Mouse (Mus musculus) midbrain, embryonic 15.5 days (tissue): Measurements from ENCODE around the gene Fam160a1. TPM values are rescaled to one million over a fixed set of nuclear protein-coding genes. Genes with fewer than 3 reads are reported as not detected.

Experiments used
- ATAC-seq: fragments of 200-750 bp; cut with Nextera tagmentation; replicated peaks from 2 replicates; pipeline ENCODE4 v1.8.0; 2017; ENCODE audit warnings: moderate TSS enrichment
- H3K27ac ChIP-seq: fragments of 300-500 bp; sonication (generic); 2 replicates; pipeline ENCODE4 v1.5.1; 2015; ENCODE audit warnings: mild to moderate bottlenecking, inconsistent platforms
- H3K27me3 ChIP-seq: fragments of 300-500 bp; sonication (generic); replicated peaks from 2 replicates; pipeline ENCODE4 v1.6.1; 2015; ENCODE audit warnings: inconsistent platforms
- H3K36me3 ChIP-seq: fragments of 300-500 bp; sonication (generic); replicated peaks from 2 replicates; pipeline ENCODE4 v1.6.1; 2015; ENCODE audit warnings: inconsistent platforms
- H3K4me1 ChIP-seq: fragments of 300-500 bp; sonication (generic); 2 replicates; pipeline ENCODE4 v1.6.1; 2015; ENCODE audit warnings: inconsistent platforms
- H3K4me2 ChIP-seq: fragments of 300-500 bp; sonication (generic); 2 replicates; pipeline ENCODE4 v1.6.1; 2015; ENCODE audit warnings: inconsistent platforms, mild to moderate bottlenecking, moderate library complexity
- H3K4me3 ChIP-seq: fragments of 300-500 bp; sonication (generic); 2 replicates; pipeline ENCODE4 v1.5.1; 2015; ENCODE audit warnings: mild to moderate bottlenecking, inconsistent platforms
- H3K9ac ChIP-seq: fragments of 300-500 bp; sonication (generic); 2 replicates; pipeline ENCODE4 v1.6.1; 2015; ENCODE audit warnings: mild to moderate bottlenecking, inconsistent platforms
- H3K9me3 ChIP-seq: fragments of 300-500 bp; sonication (generic); 2 replicates; pipeline ENCODE4 v1.6.1; 2016; ENCODE audit warnings: inconsistent platforms
- WGBS: fragments of 180-500 bp; shearing (Covaris S2); methylation state at CpG from one replicate; pipeline ENCODE4 v1.1.7; 2015; ENCODE audit warnings: mixed read lengths; 5-methylcytosine and 5-hydroxymethylcytosine counted together
- polyA plus RNA-seq: library from polyadenylated mRNA; unstranded; fragments of >200 nt; fragmentation: Nextera tagmentation; extraction: Ambion mirVana; gene quantifications from 2 replicates; pipeline ENCODE4 v1.2.1, GENCODE M21; 2015

Fam160a1 gene
- polyA plus RNA-seq, 1 experiment from 2014 or later, result 0.21 TPM

GRCm38 (mm10) chr3:85845341-85845740 lies 28.2 kb upstream of the Fam160a1 start:
- H3K4me3 ChIP-seq, result no peak overlapping the region
- WGBS, result 87% methylated on average over 6 of the region's 6 CpGs
- H3K36me3 ChIP-seq, result no peaks in the 10 kb centered on the region
- no peak overlapping the region for H3K9ac ChIP-seq
- H3K4me1 ChIP-seq, result peaks cover 6% of the 10 kb centered on the region; the same call in 1 of the 2 replicates
- no peaks in the 10 kb centered on the region for H3K9me3 ChIP-seq
- no peaks in the 10 kb centered on the region for H3K27me3 ChIP-seq
- H3K4me2 ChIP-seq, result no peak overlapping the region
- ATAC-seq, result no peak
- H3K27ac ChIP-seq, result no peak overlapping the region

GRCm38 (mm10) chr3:85842881-85843218 lies 25.8 kb upstream of the Fam160a1 start:
- H3K9me3 ChIP-seq, result no peaks in the 10 kb centered on the region
- H3K36me3 ChIP-seq, result no peaks in the 10 kb centered on the region
- no peak for ATAC-seq
- no peaks in the 10 kb centered on the region for H3K27me3 ChIP-seq
- no peak overlapping the region for H3K4me2 ChIP-seq
- no peak overlapping the region for H3K9ac ChIP-seq
- no peak overlapping the region for H3K27ac ChIP-seq
- H3K4me3 ChIP-seq, result no peak overlapping the region
- H3K4me1 ChIP-seq, result peaks cover 6% of the 10 kb centered on the region; the same call in 1 of the 2 replicates

GRCm38 (mm10) chr3:85842177-85842880 lies 25.2 kb upstream of the Fam160a1 start:
- no peak overlapping the region for H3K4me2 ChIP-seq
- 46% methylated on average over 9 of the region's 9 CpGs for WGBS

GRCm38 (mm10) chr3:85841454-85842176 lies 24.5 kb upstream of the Fam160a1 start:
- 26% methylated on average over 2 of the region's 2 CpGs for WGBS
- Histone ChIP-seq H3K27me3 (no peaks in the 10 kb centered on the region), H3K4me3 (no peak overlapping the region), H3K9me3 (no peaks in the 10 kb centered on the region), H3K27ac (no peak overlapping the region), H3K9ac (no peak overlapping the region), H3K36me3 (no peaks in the 10 kb centered on the region), H3K4me2 (no peak overlapping the region), H3K4me1 (peaks cover 6% of the 10 kb centered on the region; the same call in 1 of the 2 replicates)
- no peak for ATAC-seq

More at GRCm38 (mm10) chr3:85842177-85842880, 25.2 kb upstream of the Fam160a1 start:
- Histone ChIP-seq H3K4me1 (peaks cover 6% of the 10 kb centered on the region; the same call in 1 of the 2 replicates), H3K9me3 (no peaks in the 10 kb centered on the region), H3K27me3 (no peaks in the 10 kb centered on the region), H3K9ac (no peak overlapping the region), H3K36me3 (no peaks in the 10 kb centered on the region), H3K27ac (no peak overlapping the region), H3K4me3 (no peak overlapping the region)
- ATAC-seq, result no peak

GRCm38 (mm10) chr3:85833627-85834026 lies 16.5 kb upstream of the Fam160a1 start:
- Histone ChIP-seq H3K4me1 (no peaks in the 10 kb centered on the region; the same call in 1 of the 2 replicates), H3K27ac (no peak overlapping the region), H3K4me2 (no peak overlapping the region), H3K27me3 (no peaks in the 10 kb centered on the region), H3K9ac (no peak overlapping the region), H3K4me3 (no peak overlapping the region), H3K36me3 (no peaks in the 10 kb centered on the region), H3K9me3 (no peaks in the 10 kb centered on the region)
- 72% methylated on average over 1 of the region's 1 CpGs for WGBS
- no peak for ATAC-seq

- H3K9me3 ChIP-seq, result no peaks in the 10 kb centered on the region
- H3K4me2 ChIP-seq, result no peak overlapping the region
- H3K27me3 ChIP-seq, result no peaks in the 10 kb centered on the region
- 64% methylated on average over 10 of the region's 10 CpGs for WGBS
- H3K9ac ChIP-seq, result no peak overlapping the region
- H3K27ac ChIP-seq, result no peak overlapping the region
- H3K4me1 ChIP-seq, result no peaks in the 10 kb centered on the region; the same call in 1 of the 2 replicates
- no peak overlapping the region for H3K4me3 ChIP-seq
- H3K36me3 ChIP-seq, result no peaks in the 10 kb centered on the region
- ATAC-seq, result no peak
Measured at GRCm38 (mm10) chr3:85832490-85833155, 15.5 kb upstream of the Fam160a1 start.

- Histone ChIP-seq H3K36me3 (no peaks in the 10 kb centered on the region), H3K4me3 (no peak overlapping the region), H3K4me2 (no peak overlapping the region), H3K4me1 (no peaks in the 10 kb centered on the region; the same call in 1 of the 2 replicates), H3K9me3 (no peaks in the 10 kb centered on the region), H3K27me3 (no peaks in the 10 kb centered on the region), H3K9ac (no peak overlapping the region), H3K27ac (no peak overlapping the region)
- ATAC-seq, result no peak
- WGBS, result 88% methylated on average over 1 of the region's 1 CpGs
Measured at GRCm38 (mm10) chr3:85831785-85832184, 14.7 kb upstream of the Fam160a1 start.

- H3K27ac ChIP-seq, result no peak overlapping the region
- H3K36me3 ChIP-seq, result no peaks in the 10 kb centered on the region
- ATAC-seq, result no peak
Measured at GRCm38 (mm10) chr3:85829047-85829446, 12.0 kb upstream of the Fam160a1 start.

GRCm38 (mm10) chr3:85827815-85828214 lies 10.7 kb upstream of the Fam160a1 start:
- H3K27ac ChIP-seq, result no peak overlapping the region
- no peaks in the 10 kb centered on the region for H3K27me3 ChIP-seq
- no peak for ATAC-seq
- no peaks in the 10 kb centered on the region for H3K9me3 ChIP-seq
- H3K4me2 ChIP-seq, result no peak overlapping the region
- no peak overlapping the region for H3K9ac ChIP-seq
- no peaks in the 10 kb centered on the region for H3K36me3 ChIP-seq
- no peaks in the 10 kb centered on the region; the same call in 1 of the 2 replicates for H3K4me1 ChIP-seq
- WGBS, result 69% methylated on average over 6 of the region's 6 CpGs
- no peak overlapping the region for H3K4me3 ChIP-seq

More at GRCm38 (mm10) chr3:85829047-85829446, 12.0 kb upstream of the Fam160a1 start:
- H3K4me2 ChIP-seq, result no peak overlapping the region
- WGBS, result 73% methylated on average over 4 of the region's 4 CpGs
- H3K4me1 ChIP-seq, result no peaks in the 10 kb centered on the region; the same call in 1 of the 2 replicates
- no peaks in the 10 kb centered on the region for H3K27me3 ChIP-seq
- no peak overlapping the region for H3K4me3 ChIP-seq
- no peak overlapping the region for H3K9ac ChIP-seq
- no peaks in the 10 kb centered on the region for H3K9me3 ChIP-seq

GRCm38 (mm10) chr3:85827283-85827682 lies 10.2 kb upstream of the Fam160a1 start:
- Histone ChIP-seq H3K36me3 (no peaks in the 10 kb centered on the region), H3K4me2 (no peak overlapping the region), H3K9me3 (no peaks in the 10 kb centered on the region), H3K27me3 (no peaks in the 10 kb centered on the region), H3K4me1 (no peaks in the 10 kb centered on the region), H3K9ac (no peak overlapping the region), H3K27ac (no peak overlapping the region), H3K4me3 (no peak overlapping the region)
- ATAC-seq, result no peak
- WGBS, result 80% methylated on average over 4 of the region's 4 CpGs

GRCm38 (mm10) chr3:85820839-85821548 lies 3.9 kb upstream of the Fam160a1 start:
- peak overlapping the region; percentile 17; the same call in 1 of the 2 replicates for H3K4me3 ChIP-seq
- no peaks in the 10 kb centered on the region for H3K9me3 ChIP-seq
- 34% methylated on average over 15 of the region's 15 CpGs for WGBS
- ATAC-seq, result peak; percentile 86
- peak overlapping the region; percentile 76 for H3K27ac ChIP-seq
- H3K36me3 ChIP-seq, result no peaks in the 10 kb centered on the region
- H3K4me1 ChIP-seq, result 0 out of 2 replicates have a peak, but pooled peaks cover 6% of the 10 kb centered on the region
- peak overlapping the region; percentile 37 for H3K4me2 ChIP-seq
- H3K9ac ChIP-seq, result no peak overlapping the region
- no peaks in the 10 kb centered on the region for H3K27me3 ChIP-seq

- Histone ChIP-seq H3K27ac (no peak overlapping the region), H3K4me2 (no peak overlapping the region), H3K36me3 (no peaks in the 10 kb centered on the region), H3K4me3 (no peak overlapping the region), H3K27me3 (no peaks in the 10 kb centered on the region), H3K9me3 (no peaks in the 10 kb centered on the region), H3K4me1 (0 out of 2 replicates have a peak, but pooled peaks cover 6% of the 10 kb centered on the region), H3K9ac (no peak overlapping the region)
- WGBS, result 85% methylated on average over 3 of the region's 3 CpGs
- no peak for ATAC-seq
Measured at GRCm38 (mm10) chr3:85819319-85819718, 2.2 kb upstream of the Fam160a1 start.
